Mouse (Mus musculus): ENCODE measurements at regions not wholly inside any gene's neighbourhood (a gene's known extent, or its start where the extent isn't known, plus 50 kb on each side); places are given as distances from the start of the nearest gene placed in this dataset.

DNA sequence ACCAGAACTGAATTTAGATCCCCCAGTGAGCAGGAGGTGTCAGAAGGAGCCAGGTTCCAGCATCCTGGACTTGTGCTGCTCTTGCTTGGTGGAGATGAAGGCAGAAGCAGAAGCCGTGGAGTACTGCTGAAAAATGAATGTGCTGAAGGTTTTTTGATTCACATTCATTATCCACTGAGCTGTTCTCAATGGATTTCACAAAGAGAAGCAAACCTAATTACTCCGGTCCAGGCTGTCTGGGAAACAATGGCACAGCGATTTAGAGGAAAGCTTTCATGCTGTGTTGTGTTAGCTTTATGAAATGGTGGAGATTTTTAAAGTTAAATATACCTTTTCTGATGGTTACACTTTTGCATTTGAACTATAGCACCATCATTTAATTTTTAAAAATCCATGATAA, 535.3 kb upstream of the Adgrl3 start:
- ATAC-seq (ENCODE audit: low TSS enrichment) = no peak

DNA sequence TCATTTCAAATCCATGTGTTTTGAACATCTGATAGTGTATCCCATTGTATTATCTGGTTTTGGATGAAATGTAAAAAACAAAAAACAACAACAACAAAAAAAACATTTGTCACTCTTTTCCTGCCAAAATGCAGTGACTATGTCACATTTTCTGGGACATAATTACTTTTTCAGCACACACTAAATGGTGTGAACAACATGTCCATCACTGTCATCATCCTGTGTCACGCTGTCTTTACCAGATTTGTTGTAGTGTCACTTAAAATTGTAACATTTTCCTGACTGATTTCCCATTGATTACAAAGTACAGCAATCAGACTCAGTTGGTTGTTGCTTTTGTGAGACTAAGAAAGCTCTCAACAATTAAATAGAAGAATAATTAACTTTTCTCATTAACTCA, 531.6 kb upstream of the Adgrl3 start:
- ATAC-seq (ENCODE audit: low TSS enrichment) = no peak

GRCm38 (mm10) chr5:80508672-80509071, 511.3 kb upstream of the Adgrl3 start:
- peak; percentile 97 for ATAC-seq (ENCODE audit: low TSS enrichment)

- ATAC-seq (ENCODE audit: low TSS enrichment) = no peak
Measured at GRCm38 (mm10) chr5:80539997-80540396, 479.9 kb upstream of the Adgrl3 start.

DNA sequence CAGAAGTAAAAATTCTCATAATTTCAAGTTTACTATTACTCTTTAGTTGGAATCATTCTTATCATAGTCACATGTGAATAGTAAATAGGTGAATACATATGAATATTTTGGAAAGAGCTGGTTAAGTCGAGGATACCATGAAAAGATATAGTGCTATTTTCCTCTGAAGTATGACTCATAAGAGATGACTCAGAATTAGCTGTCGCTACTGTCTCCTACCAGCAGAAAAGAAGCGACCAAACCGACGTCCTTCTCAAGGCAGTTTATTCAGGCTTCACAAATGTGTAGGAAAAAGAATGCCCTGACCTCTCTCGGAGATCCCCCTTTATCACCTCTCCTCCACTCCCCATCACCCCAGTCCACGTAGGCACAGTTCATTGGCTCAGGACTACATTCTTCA, 468.3 kb upstream of the Adgrl3 start:
- peak; percentile 87 for ATAC-seq (ENCODE audit: low TSS enrichment)

DNA sequence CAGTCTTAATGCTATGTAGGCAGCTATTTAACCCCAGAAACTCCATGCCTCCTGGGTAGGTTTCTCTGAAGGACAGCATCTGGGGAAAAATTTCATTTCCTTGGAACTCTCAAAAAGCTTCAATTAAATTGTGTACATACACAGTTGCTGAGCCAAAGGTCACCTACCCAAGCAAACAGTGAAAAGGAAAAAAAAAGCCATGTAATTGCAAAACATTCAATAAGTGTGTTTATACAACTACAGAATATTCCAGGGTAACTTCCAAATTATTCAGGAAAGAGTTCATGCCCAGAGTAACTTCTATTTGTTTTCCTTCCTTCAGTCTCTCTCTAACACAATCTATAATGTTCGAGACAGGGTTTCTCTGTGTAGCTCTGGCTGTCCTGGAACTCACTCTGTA, 441.2 kb upstream of the Adgrl3 start:
- no peak for ATAC-seq (ENCODE audit: low TSS enrichment)

DNA sequence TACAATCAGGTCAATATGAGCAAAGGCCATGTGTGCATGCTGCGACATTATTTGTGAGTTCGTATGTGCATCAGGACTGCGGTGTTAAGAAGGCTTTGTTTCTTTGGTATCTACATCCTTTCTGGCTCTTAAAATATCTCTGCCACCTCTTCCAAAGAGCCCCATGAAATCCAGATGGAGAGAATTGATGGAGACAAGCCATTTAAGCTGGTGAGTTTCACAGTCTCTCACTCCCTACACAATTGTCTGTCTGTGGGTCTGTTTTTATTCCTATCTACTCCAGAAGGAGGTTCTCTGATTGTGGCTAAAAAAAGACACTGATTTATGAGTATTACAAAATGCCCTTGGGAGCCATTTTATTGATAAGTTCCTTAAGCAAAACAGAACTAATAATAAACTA, 408.4 kb upstream of the Adgrl3 start:
- peak; percentile 77 for ATAC-seq (ENCODE audit: low TSS enrichment)

DNA sequence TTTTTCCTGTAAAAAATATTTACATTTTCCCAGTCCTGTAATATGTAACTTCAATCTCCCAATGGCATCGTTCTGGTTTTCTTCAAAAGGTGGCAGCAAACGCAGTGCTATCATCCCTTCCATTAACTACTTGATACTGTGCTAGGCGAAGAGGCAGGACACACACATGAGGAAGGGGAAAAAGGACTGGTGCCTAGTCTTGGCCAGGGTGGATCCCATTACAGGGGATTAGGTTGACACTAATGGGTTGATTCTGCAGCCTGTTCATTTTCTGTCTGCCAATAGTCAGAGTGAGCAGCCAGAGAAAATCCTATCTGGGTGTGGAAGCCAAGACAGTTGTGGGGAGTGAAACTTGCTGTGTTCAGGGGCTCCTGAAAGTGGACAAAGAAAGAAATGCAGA, 392.7 kb upstream of the Adgrl3 start:
- no peak for ATAC-seq (ENCODE audit: low TSS enrichment)

- peak; percentile 38; the same call in 1 of the 2 replicates for ATAC-seq (ENCODE audit: low TSS enrichment)
Measured at GRCm38 (mm10) chr5:80659043-80659442, 360.9 kb upstream of the Adgrl3 start.

DNA sequence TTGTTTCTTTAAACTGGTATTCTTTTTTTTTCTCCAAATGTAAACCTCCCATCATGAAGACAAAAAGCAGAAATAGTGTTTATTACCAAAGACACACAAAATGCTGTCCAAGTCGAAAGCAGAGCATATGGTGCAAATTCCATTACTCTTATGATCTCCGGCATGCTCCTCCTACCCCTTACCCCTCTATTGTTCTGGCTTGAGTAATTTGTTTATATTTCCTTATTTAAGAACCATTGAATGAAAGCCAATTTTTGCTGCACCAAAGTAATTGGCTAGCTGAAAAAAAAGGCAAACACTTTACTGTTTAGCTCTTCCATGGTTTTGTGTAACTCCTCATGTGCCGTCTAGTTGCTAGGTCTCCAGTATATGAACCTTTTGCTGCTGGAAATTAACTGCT, 360.4 kb upstream of the Adgrl3 start:
- no peak for ATAC-seq (ENCODE audit: low TSS enrichment)

- ATAC-seq (ENCODE audit: low TSS enrichment) = no peak
Measured at GRCm38 (mm10) chr5:80670258-80670947, 349.5 kb upstream of the Adgrl3 start.

- no peak for ATAC-seq (ENCODE audit: low TSS enrichment)
Measured at GRCm38 (mm10) chr5:80683431-80683830, 336.5 kb upstream of the Adgrl3 start.

DNA sequence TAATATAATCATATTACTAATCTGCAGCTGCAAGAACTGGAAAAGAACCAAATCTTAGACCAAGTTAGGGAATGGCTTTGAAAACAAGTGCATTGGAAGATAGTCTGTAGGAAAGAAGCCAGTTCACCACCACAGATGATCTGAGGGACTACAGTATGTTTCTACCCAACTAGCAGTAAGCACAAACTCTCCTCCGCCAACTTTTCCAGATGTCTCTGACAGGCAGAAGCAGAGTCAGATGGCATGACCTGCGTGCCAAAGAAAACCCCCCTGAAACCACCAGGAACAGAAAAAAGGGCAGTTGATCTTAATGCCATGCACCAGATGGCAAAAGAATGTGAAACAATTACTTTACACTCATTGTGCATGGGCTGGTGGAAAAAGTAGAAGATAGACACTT, 319.1 kb upstream of the Adgrl3 start:
- ATAC-seq (ENCODE audit: low TSS enrichment) = no peak

DNA sequence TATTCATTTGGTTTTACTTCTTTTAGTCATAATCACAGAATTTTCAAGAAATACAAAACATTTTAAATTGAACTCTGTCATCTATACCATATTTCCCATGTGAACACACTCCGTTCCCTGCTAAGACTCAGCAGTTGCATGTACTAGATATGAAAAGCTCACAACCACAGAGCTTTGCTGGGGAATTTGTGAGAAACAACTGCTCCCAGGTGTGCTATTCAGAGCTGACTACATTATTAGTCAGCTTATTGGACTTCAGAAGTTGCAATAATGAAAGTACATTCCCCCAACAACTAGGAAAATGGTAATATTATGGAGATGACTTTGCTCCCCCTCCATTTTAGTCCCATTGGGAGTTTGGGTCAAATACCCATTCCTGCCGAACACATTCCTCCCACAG, 315.2 kb upstream of the Adgrl3 start:
- ATAC-seq (ENCODE audit: low TSS enrichment) = no peak

DNA sequence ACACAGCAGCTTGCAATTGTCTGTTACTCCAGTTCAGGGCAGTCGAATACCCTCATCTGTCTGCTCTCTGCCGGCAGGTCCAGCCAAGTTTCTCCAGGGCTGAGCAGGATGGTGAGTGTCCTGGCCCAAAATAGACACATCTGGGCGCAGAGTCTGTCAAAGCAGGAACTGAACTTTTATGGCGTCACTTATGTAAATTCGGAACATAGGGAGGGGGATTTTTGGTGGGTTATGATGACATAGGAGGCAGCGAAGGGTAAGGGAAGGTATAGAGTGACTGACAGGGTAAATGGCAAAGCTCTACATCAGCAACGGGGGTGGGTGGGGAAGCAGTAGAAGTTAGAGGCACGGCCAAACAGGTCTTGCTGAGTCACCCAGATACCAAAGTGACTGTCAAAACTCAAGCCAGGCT, 313.3 kb upstream of the Adgrl3 start:
- no peak for ATAC-seq (ENCODE audit: low TSS enrichment)

All from frontal cortex, adult (tissue).